Mouse (Mus musculus) forebrain, embryonic 12.5 days (tissue): ENCODE results near the gene Olfr600. TPM values are rescaled to one million over a fixed set of nuclear protein-coding genes. Genes with fewer than 3 reads are reported as not detected.
"Not testable (repeated sequence)": the region's sequence is repeated elsewhere in the genome, so short reads cannot be mapped to it uniquely, and the experiment has no call there.

ENCODE experiments used
- ATAC-seq: fragments of 200-750 bp; cut with Nextera tagmentation; 2 replicates; pipeline ENCODE4 v1.8.0; 2017; ENCODE audit warnings: moderate TSS enrichment; ENCODE audit not compliant: low FRiP score
- H3K27ac ChIP-seq: fragments of 300-500 bp; sonication (generic); 2 replicates; pipeline ENCODE4 v1.5.1; 2016; ENCODE audit warnings: mild to moderate bottlenecking
- H3K27me3 ChIP-seq: fragments of 300-500 bp; sonication (generic); 2 replicates; pipeline ENCODE4 v1.6.1; 2016; ENCODE audit warnings: mild to moderate bottlenecking
- H3K36me3 ChIP-seq: fragments of 300-500 bp; sonication (generic); replicated peaks from 2 replicates; pipeline ENCODE4 v1.6.1; 2016; ENCODE audit warnings: mild to moderate bottlenecking
- H3K4me1 ChIP-seq: fragments of 300-500 bp; sonication (generic); 2 replicates; pipeline ENCODE4 v1.6.1; 2016
- H3K4me2 ChIP-seq: fragments of 300-500 bp; sonication (generic); 2 replicates; pipeline ENCODE4 v1.6.1; 2016; ENCODE audit warnings: mild to moderate bottlenecking, moderate library complexity
- H3K4me3 ChIP-seq: fragments of 300-500 bp; sonication (generic); replicated peaks from 2 replicates; pipeline ENCODE4 v1.5.1; 2016; ENCODE audit warnings: mild to moderate bottlenecking
- H3K9ac ChIP-seq: fragments of 300-500 bp; sonication (generic); 2 replicates; pipeline ENCODE4 v1.6.1; 2016; ENCODE audit warnings: mild to moderate bottlenecking
- H3K9me3 ChIP-seq: fragments of 300-500 bp; sonication (generic); 2 replicates; pipeline ENCODE4 v1.6.1; 2016
- WGBS: fragments of 180-500 bp; shearing (Covaris S2); methylation state at CpG from one replicate; pipeline ENCODE4 v1.1.7; 2016; 5-methylcytosine and 5-hydroxymethylcytosine counted together
- polyA plus RNA-seq: library from polyadenylated mRNA; unstranded; fragments of >200 nt; fragmentation: Nextera tagmentation; extraction: Ambion mirVana; gene quantifications from 2 replicates; pipeline ENCODE4 v1.2.1, GENCODE M21; 2016

Olfr600 gene
- not detected in 2 replicates for polyA plus RNA-seq

DNA sequence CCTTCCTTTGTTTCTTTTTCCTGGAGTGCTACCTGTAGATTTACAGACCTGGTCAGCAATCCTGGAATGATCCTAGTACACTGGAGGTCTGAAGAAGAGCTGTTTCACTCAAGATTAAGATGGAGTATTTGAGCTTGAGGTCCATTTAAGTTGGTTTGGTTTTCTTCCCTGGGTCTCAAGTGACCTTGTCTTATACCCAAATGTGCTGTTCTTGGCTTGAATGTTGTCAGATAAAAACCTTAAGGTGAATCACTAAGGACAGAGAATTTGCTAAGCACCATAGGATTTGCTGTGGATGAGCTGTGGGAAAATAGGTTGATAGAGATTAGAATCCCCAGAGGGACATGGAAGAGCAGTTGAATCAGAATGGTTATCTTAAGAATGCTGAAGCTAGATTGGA is at the start of gene Olfr600:
Olfr600 (minus strand) TSS at position 101 of the 400 bp plus-strand sequence.
- H3K4me3 ChIP-seq = no peak within 1 kb of the TSS
- H3K4me1 ChIP-seq = no peaks in the 10 kb centered on the region
- no peaks in the 10 kb centered on the region for H3K36me3 ChIP-seq
- no peak within 1 kb of the TSS for H3K9ac ChIP-seq
- no peak within 1 kb of the TSS for H3K27ac ChIP-seq
- H3K4me2 ChIP-seq = no peak within 1 kb of the TSS
- ATAC-seq = no peak
- no peaks in the 10 kb centered on the region for H3K9me3 ChIP-seq
- no peaks in the 10 kb centered on the region for H3K27me3 ChIP-seq

- no peak overlapping the region for H3K4me3 ChIP-seq
- ATAC-seq = no peak
- H3K27me3 ChIP-seq = no peaks in the 10 kb centered on the region
- H3K4me2 ChIP-seq = no peak overlapping the region
- no peaks in the 10 kb centered on the region for H3K4me1 ChIP-seq
- no peak overlapping the region for H3K27ac ChIP-seq
- H3K9ac ChIP-seq = no peak overlapping the region
- 3% methylated on average over 1 of the region's 1 CpGs for WGBS
- no peaks in the 10 kb centered on the region for H3K36me3 ChIP-seq
- no peaks in the 10 kb centered on the region for H3K9me3 ChIP-seq
Measured at GRCm38 (mm10) chr7:103398981-103399380, 49.5 kb upstream of the Olfr600 start.

- H3K4me1 ChIP-seq = no peaks in the 10 kb centered on the region
- no peak overlapping the region for H3K27ac ChIP-seq
- ATAC-seq = no peak
Measured at GRCm38 (mm10) chr7:103397758-103398157, 48.3 kb upstream of the Olfr600 start.

GRCm38 (mm10) chr7:103386077-103386476 is 36.6 kb upstream of the Olfr600 start, which contains the start of gene Olfr603:
TSS of gene Olfr603 (minus strand) at chr7:103386177.
- H3K36me3 ChIP-seq = no peaks in the 10 kb centered on the region
- H3K9ac ChIP-seq = no peak within 1 kb of the TSS
- H3K4me1 ChIP-seq = no peaks in the 10 kb centered on the region
- H3K27me3 ChIP-seq = no peaks in the 10 kb centered on the region
- H3K27ac ChIP-seq = no peak within 1 kb of the TSS
- H3K4me3 ChIP-seq = no peak within 1 kb of the TSS
- H3K4me2 ChIP-seq = no peak within 1 kb of the TSS
- H3K9me3 ChIP-seq = no peaks in the 10 kb centered on the region
- no peak for ATAC-seq

More at GRCm38 (mm10) chr7:103397758-103398157, 48.3 kb upstream of the Olfr600 start:
- Histone ChIP-seq H3K4me2 (no peak overlapping the region), H3K9me3 (no peaks in the 10 kb centered on the region), H3K4me3 (no peak overlapping the region), H3K36me3 (no peaks in the 10 kb centered on the region), H3K27me3 (no peaks in the 10 kb centered on the region), H3K9ac (no peak overlapping the region)

- 90% methylated on average over 1 of the region's 1 CpGs for WGBS
- H3K9ac ChIP-seq = no peak within 1 kb of the TSS
Measured at GRCm38 (mm10) chr7:103362555-103362954, 13.1 kb upstream of the Olfr600 start, which contains the start of gene Olfr601. TSS of gene Olfr601 (minus strand) at chr7:103362655.

GRCm38 (mm10) chr7:103335617-103336016 is 13.9 kb downstream of the Olfr600 start, which contains the start of gene Olfr599:
TSS of gene Olfr599 (plus strand) at chr7:103335917.
- no peak within 1 kb of the TSS for H3K27ac ChIP-seq
- H3K4me1 ChIP-seq = no peaks in the 10 kb centered on the region
- no peak within 1 kb of the TSS for H3K4me3 ChIP-seq
- 84% methylated on average over 1 of the region's 1 CpGs for WGBS
- no peaks in the 10 kb centered on the region for H3K27me3 ChIP-seq
- no peaks in the 10 kb centered on the region for H3K36me3 ChIP-seq
- no peak within 1 kb of the TSS for H3K4me2 ChIP-seq
- no peaks in the 10 kb centered on the region for H3K9me3 ChIP-seq
- H3K9ac ChIP-seq = no peak within 1 kb of the TSS
- no peak for ATAC-seq

More at GRCm38 (mm10) chr7:103362555-103362954, 13.1 kb upstream of the Olfr600 start, which contains the start of gene Olfr601:
- no peaks in the 10 kb centered on the region for H3K36me3 ChIP-seq
- H3K4me1 ChIP-seq = no peaks in the 10 kb centered on the region
- no peak within 1 kb of the TSS for H3K4me2 ChIP-seq
- no peak within 1 kb of the TSS for H3K4me3 ChIP-seq
- H3K27me3 ChIP-seq = no peaks in the 10 kb centered on the region
- ATAC-seq = no peak
- H3K27ac ChIP-seq = no peak within 1 kb of the TSS
- H3K9me3 ChIP-seq = no peaks in the 10 kb centered on the region

DNA sequence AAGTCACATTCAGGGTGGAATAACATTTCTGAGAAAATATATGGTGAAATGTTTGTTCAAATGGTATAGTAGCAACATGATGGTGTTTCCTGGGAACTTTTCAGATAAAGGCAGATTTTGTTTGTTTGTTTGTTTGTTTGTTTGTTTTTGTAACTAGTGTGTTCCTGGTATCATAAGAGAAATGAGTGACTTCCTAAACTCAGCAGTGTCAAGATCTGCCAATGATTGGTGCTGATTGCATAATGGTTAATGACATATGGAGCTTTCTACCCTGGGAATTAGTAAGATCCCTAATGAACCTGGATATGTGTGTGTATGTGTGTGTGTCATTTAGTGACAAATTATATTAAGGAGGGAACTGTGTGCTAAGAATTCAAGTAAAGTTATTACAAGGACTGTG is 26.2 kb downstream of the Olfr600 start, which contains the start of gene Olfr598:
Olfr598 (plus strand) TSS at position 301 of the 400 bp plus-strand sequence.
- Histone ChIP-seq H3K4me3 (no peak within 1 kb of the TSS), H3K9ac (no peak within 1 kb of the TSS), H3K36me3 (no peaks in the 10 kb centered on the region), H3K4me1 (no peaks in the 10 kb centered on the region), H3K27ac (no peak within 1 kb of the TSS), H3K9me3 (no peaks in the 10 kb centered on the region), H3K4me2 (no peak within 1 kb of the TSS), H3K27me3 (no peaks in the 10 kb centered on the region)
- ATAC-seq = no peak

- WGBS = 83% methylated on average over 2 of the region's 2 CpGs
- H3K27ac ChIP-seq, H3K9ac ChIP-seq, H3K4me1 ChIP-seq, H3K27me3 ChIP-seq, H3K9me3 ChIP-seq, H3K4me2 ChIP-seq, H3K36me3 ChIP-seq, H3K4me3 ChIP-seq, ATAC-seq: not testable (repeated sequence)
Measured at GRCm38 (mm10) chr7:103316015-103316414, 33.5 kb downstream of the Olfr600 start, which contains the start of gene Olfr597. TSS of gene Olfr597 (plus strand) at chr7:103316315.

DNA sequence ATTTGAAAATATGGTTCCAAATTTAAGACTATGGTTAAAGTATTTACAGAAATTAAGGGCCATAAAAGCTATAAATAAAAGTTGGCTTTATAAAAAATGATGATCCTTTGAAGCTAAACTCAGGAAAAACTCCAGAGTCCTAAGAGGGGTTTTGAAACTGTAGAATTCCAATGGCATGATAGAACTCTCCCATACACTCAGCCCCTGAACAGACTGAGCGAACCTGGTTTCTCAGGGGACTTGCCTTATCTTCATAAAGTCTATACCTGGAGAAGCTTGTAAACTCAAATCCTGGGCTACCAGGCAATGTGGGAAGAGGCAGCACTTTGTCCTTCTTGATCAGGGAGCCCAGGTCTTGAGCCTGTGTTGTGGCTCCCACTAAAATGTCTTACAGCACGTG is 44.1 kb downstream of the Olfr600 start, which contains the start of gene Olfr596:
Olfr596 (plus strand) TSS at position 301 of the 400 bp plus-strand sequence.
- not testable (repeated sequence) for H3K27ac ChIP-seq, H3K9me3 ChIP-seq, ATAC-seq, H3K36me3 ChIP-seq, H3K27me3 ChIP-seq, H3K9ac ChIP-seq, H3K4me1 ChIP-seq, H3K4me3 ChIP-seq, H3K4me2 ChIP-seq
- whole genome bisulfite sequencing = 88% methylated on average over 2 of the region's 2 CpGs

Other genes starting within 250 kb of the Olfr600 start
- not detected in 2 replicates for gene Olfr586, start 224.0 kb downstream of the Olfr600 start, polyA plus RNA-seq
- not detected in 2 replicates for gene Olfr588-ps1, start 208.8 kb downstream of the Olfr600 start, polyA plus RNA-seq
- not detected in 2 replicates for gene Olfr589, start 193.3 kb downstream of the Olfr600 start, polyA plus RNA-seq
- gene Olfr591, start 171.3 kb downstream of the Olfr600 start, polyA plus RNA-seq = not detected in 2 replicates
- gene Olfr592, start 164.9 kb downstream of the Olfr600 start, polyA plus RNA-seq = not detected in 2 replicates
- gene Olfr593, start 137.8 kb downstream of the Olfr600 start, polyA plus RNA-seq = not detected in 2 replicates
- gene Olfr594, start 132.7 kb downstream of the Olfr600 start, polyA plus RNA-seq = not detected in 2 replicates
- gene Usp17ld, start 97.2 kb downstream of the Olfr600 start, polyA plus RNA-seq = not detected in 2 replicates
- gene Olfr596, start 44.0 kb downstream of the Olfr600 start, polyA plus RNA-seq = not detected in 2 replicates
- 0.20 TPM in 1 of 2 replicates, not detected in the other for gene Olfr597, start 33.4 kb downstream of the Olfr600 start, polyA plus RNA-seq
- gene Olfr598, start 26.1 kb downstream of the Olfr600 start, polyA plus RNA-seq = not detected in 2 replicates
- not detected in 2 replicates for gene Olfr599, start 13.8 kb downstream of the Olfr600 start, polyA plus RNA-seq
- gene Olfr601, start 13.0 kb upstream of the Olfr600 start, polyA plus RNA-seq = not detected in 2 replicates
- not detected in 2 replicates for gene Olfr603, start 36.5 kb upstream of the Olfr600 start, polyA plus RNA-seq
- not detected in 2 replicates for gene Usp17lc, start 65.4 kb upstream of the Olfr600 start, polyA plus RNA-seq
- not detected in 2 replicates for gene Olfr605, start 95.8 kb upstream of the Olfr600 start, polyA plus RNA-seq
- gene Olfr606, start 99.4 kb upstream of the Olfr600 start, polyA plus RNA-seq = not detected in 2 replicates
- gene Olfr607, start 114.5 kb upstream of the Olfr600 start, polyA plus RNA-seq = not detected in 2 replicates
- gene Olfr608, start 120.2 kb upstream of the Olfr600 start, polyA plus RNA-seq = not detected in 2 replicates
- not detected in 2 replicates for gene Olfr609, start 148.4 kb upstream of the Olfr600 start, polyA plus RNA-seq
- gene Olfr610, start 162.5 kb upstream of the Olfr600 start, polyA plus RNA-seq = not detected in 2 replicates
- not detected in 2 replicates for gene Olfr611, start 171.2 kb upstream of the Olfr600 start, polyA plus RNA-seq
- gene Olfr612, start 193.0 kb upstream of the Olfr600 start, polyA plus RNA-seq = not detected in 2 replicates
- not detected in 2 replicates for gene Olfr613, start 198.4 kb upstream of the Olfr600 start, polyA plus RNA-seq
- not detected in 2 replicates for gene Olfr615, start 206.4 kb upstream of the Olfr600 start, polyA plus RNA-seq
- gene Olfr616, start 219.5 kb upstream of the Olfr600 start, polyA plus RNA-seq = not detected in 2 replicates
- not detected in 2 replicates for gene Olfr617, start 223.4 kb upstream of the Olfr600 start, polyA plus RNA-seq
- gene Olfr618, start 240.4 kb upstream of the Olfr600 start, polyA plus RNA-seq = not detected in 2 replicates